Mouse (Mus musculus) C2C12 (cell line): ENCODE data around the gene Daam1.
"Not testable (repeated sequence)": the region's sequence is repeated elsewhere in the genome, so short reads cannot be mapped to it uniquely, and the experiment has no call there.

ENCODE experiments used
- CEBPB ChIP-seq: IDR thresholded peaks from one replicate; pipeline ENCODE4 v1.6.1; 2011; ENCODE audit warnings: low read depth, mild to moderate bottlenecking, control low read depth, moderate library complexity
- CTCF ChIP-seq: IDR thresholded peaks from one replicate; pipeline ENCODE4 v1.5.1; 2011; ENCODE audit not compliant: control insufficient read depth, insufficient read depth, insufficient read length
- MAX ChIP-seq: IDR thresholded peaks from one replicate; pipeline ENCODE4 v1.6.1; 2011; ENCODE audit warnings: mild to moderate bottlenecking, control low read depth
- MYOD1 ChIP-seq: IDR thresholded peaks from one replicate; pipeline ENCODE4 v1.6.1; 2011; ENCODE audit warnings: low read depth; ENCODE audit not compliant: control insufficient read depth, insufficient read length
- MYOG ChIP-seq: IDR thresholded peaks from one replicate; pipeline ENCODE4 v1.6.1; 2011; ENCODE audit not compliant: control insufficient read depth, insufficient read length; ENCODE audit errors: extremely low read depth

DNA sequence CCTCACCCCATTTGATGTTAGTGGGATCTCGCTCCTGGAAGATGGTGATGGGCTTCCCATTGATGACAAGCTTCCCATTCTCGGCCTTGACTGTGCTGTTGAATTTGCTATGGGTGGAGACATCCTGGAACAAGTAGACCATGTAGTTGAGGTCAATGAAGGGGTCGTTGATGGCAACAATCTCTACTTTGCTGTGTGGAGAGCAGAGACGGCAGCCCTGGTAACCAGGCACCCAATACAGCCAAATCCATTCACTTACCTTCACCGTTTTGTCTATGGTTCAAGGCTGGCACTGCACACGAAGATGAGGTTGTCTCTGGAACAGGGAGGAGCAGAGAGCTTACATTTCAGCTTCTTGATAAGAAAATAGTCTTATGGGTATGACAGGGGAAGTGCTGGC lies 16.1 kb downstream of the Daam1 start:
- TF ChIP-seq CTCF, CEBPB, MAX, MYOG, MYOD1: not testable (repeated sequence)
